Mouse (Mus musculus): Measurements from ENCODE around the gene Htra3. TPM values are rescaled to one million over a fixed set of nuclear protein-coding genes. Genes with fewer than 3 reads are reported as not detected.

Htra3 gene
- polyA plus RNA-seq, 1 experiment from 2014 or later: 17.2 TPM

DNA sequence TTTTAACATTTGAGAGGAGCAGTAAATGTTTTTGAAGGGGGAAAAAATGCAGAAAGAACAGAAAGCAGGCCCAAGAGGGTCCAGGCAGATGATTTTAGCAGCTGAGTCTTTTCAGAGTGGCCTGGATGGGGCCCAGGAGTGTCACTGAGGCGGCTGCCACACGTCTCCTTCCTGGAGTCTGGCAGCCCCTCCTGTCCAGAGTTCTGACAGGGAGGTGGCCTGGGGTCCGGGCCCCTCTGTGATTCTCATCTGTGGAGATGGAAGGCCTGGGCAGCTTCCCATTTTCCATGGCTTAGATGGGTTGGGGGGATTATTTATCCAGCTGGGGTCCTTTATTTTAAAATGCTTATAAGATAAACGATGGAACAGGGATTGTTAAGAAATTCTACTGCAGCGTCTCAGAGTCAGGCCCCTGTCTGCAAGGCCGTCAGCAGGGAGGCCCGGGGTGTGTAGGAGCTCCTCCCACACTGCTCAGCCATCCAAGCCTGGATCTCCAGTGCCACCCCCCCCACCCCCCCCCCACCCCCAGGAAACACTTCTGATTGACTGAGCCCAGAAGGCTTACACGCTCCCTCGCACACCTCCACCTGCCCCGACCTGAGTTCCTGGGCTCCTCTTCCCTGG is 37.5 kb downstream of the Htra3 start:
- no peaks in the 10 kb centered on the region for H3K36me3 ChIP-seq (ENCODE audit: control insufficient read depth, insufficient read depth)
- WGBS: 45% methylated on average over 10 of the region's 10 CpGs
- H3K4me3 ChIP-seq (ENCODE audit: low read length): no peak overlapping the region
- no peak overlapping the region; the same call in 1 of the 2 replicates for H3K27ac ChIP-seq (ENCODE audit: low read length)
- no peak overlapping the region for H3K4me2 ChIP-seq (ENCODE audit: low read depth, low read length)
- no peak for ATAC-seq (replicated peaks; ENCODE audit: extremely low read depth, insufficient read depth, low FRiP score)
- H3K4me1 ChIP-seq (ENCODE audit: control insufficient read depth, insufficient read depth, low read length): peaks cover 5% of the 10 kb centered on the region; the same call in 1 of the 2 replicates
- no peaks in the 10 kb centered on the region for H3K27me3 ChIP-seq (ENCODE audit: control insufficient read depth, insufficient read depth, low read length)
- no peaks in the 10 kb centered on the region for H3K9me3 ChIP-seq (replicated peaks; ENCODE audit: control insufficient read depth, low read length)
- H3K9ac ChIP-seq (ENCODE audit: low read length): no peak overlapping the region

- no peaks in the 10 kb centered on the region for H3K4me1 ChIP-seq (ENCODE audit: control insufficient read depth, insufficient read depth, low read length)
- H3K4me2 ChIP-seq (ENCODE audit: low read depth, low read length): no peak overlapping the region
- 43% methylated on average over 2 of the region's 2 CpGs for WGBS
- H3K27ac ChIP-seq (ENCODE audit: low read length): no peak overlapping the region
- no peak; the same call in 1 of the 2 replicates for ATAC-seq (replicated peaks; ENCODE audit: extremely low read depth, insufficient read depth, low FRiP score)
- no peaks in the 10 kb centered on the region for H3K9me3 ChIP-seq (replicated peaks; ENCODE audit: control insufficient read depth, low read length)
- no peak overlapping the region for H3K4me3 ChIP-seq (ENCODE audit: low read length)
- H3K27me3 ChIP-seq (ENCODE audit: control insufficient read depth, insufficient read depth, low read length): no peaks in the 10 kb centered on the region
- H3K36me3 ChIP-seq (ENCODE audit: control insufficient read depth, insufficient read depth): no peaks in the 10 kb centered on the region
- no peak overlapping the region for H3K9ac ChIP-seq (ENCODE audit: low read length)
Observed at GRCm38 (mm10) chr5:35636016-35636415, 43.6 kb downstream of the Htra3 start.

- H3K27ac ChIP-seq (ENCODE audit: low read length): no peak overlapping the region
- H3K27me3 ChIP-seq (ENCODE audit: control insufficient read depth, insufficient read depth, low read length): no peaks in the 10 kb centered on the region
- no peak overlapping the region for H3K4me2 ChIP-seq (ENCODE audit: low read depth, low read length)
- H3K4me1 ChIP-seq (ENCODE audit: control insufficient read depth, insufficient read depth, low read length): no peaks in the 10 kb centered on the region
- no peak for ATAC-seq (replicated peaks; ENCODE audit: extremely low read depth, insufficient read depth, low FRiP score)
- 70% methylated on average over 6 of the region's 6 CpGs for WGBS
- H3K9ac ChIP-seq (ENCODE audit: low read length): no peak overlapping the region
- no peak overlapping the region for H3K4me3 ChIP-seq (ENCODE audit: low read length)
- no peaks in the 10 kb centered on the region for H3K36me3 ChIP-seq (ENCODE audit: control insufficient read depth, insufficient read depth)
- no peaks in the 10 kb centered on the region for H3K9me3 ChIP-seq (replicated peaks; ENCODE audit: control insufficient read depth, low read length)
Observed at GRCm38 (mm10) chr5:35632841-35633240, 46.7 kb downstream of the Htra3 start.

DNA sequence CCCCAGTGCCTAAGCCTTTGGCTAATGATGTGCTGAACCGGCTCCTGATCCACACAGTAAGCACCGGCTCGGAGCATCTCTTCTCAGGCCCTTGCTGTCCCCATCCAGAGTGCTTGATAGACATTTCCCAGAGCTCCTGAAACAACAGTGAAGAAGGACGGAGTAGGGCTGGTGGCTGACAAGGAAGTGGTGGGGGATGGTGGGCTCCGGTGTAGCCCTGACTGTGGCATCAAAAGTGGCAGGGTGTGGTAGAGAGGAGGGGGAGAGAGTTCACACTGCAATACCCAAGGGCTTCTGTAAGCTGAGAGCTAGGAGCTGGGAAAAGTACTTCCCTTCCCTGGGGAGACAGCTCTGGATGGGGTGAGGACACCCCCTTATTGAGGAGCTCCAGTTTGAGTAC is 47.8 kb downstream of the Htra3 start:
- Histone ChIP-seq H3K4me1 (ENCODE audit: control insufficient read depth, insufficient read depth, low read length) (no peaks in the 10 kb centered on the region), H3K9ac (ENCODE audit: low read length) (no peak overlapping the region), H3K27me3 (ENCODE audit: control insufficient read depth, insufficient read depth, low read length) (no peaks in the 10 kb centered on the region), H3K4me3 (ENCODE audit: low read length) (no peak overlapping the region), H3K36me3 (ENCODE audit: control insufficient read depth, insufficient read depth) (no peaks in the 10 kb centered on the region), H3K27ac (ENCODE audit: low read length) (no peak overlapping the region), H3K4me2 (ENCODE audit: low read depth, low read length) (no peak overlapping the region), H3K9me3 (replicated peaks; ENCODE audit: control insufficient read depth, low read length) (no peaks in the 10 kb centered on the region)
- ATAC-seq (replicated peaks; ENCODE audit: extremely low read depth, insufficient read depth, low FRiP score): no peak
- 33% methylated on average over 5 of the region's 5 CpGs for WGBS

GRCm38 (mm10) chr5:35631224-35631623 is 48.4 kb downstream of the Htra3 start:
- ATAC-seq (replicated peaks; ENCODE audit: extremely low read depth, insufficient read depth, low FRiP score): no peak
- Histone ChIP-seq H3K36me3 (ENCODE audit: control insufficient read depth, insufficient read depth) (no peaks in the 10 kb centered on the region), H3K9me3 (replicated peaks; ENCODE audit: control insufficient read depth, low read length) (no peaks in the 10 kb centered on the region), H3K27me3 (ENCODE audit: control insufficient read depth, insufficient read depth, low read length) (no peaks in the 10 kb centered on the region), H3K4me1 (ENCODE audit: control insufficient read depth, insufficient read depth, low read length) (no peaks in the 10 kb centered on the region), H3K27ac (ENCODE audit: low read length) (no peak overlapping the region), H3K4me3 (ENCODE audit: low read length) (no peak overlapping the region), H3K9ac (ENCODE audit: low read length) (no peak overlapping the region), H3K4me2 (ENCODE audit: low read depth, low read length) (no peak overlapping the region)
- 79% methylated on average over 3 of the region's 3 CpGs for WGBS

DNA sequence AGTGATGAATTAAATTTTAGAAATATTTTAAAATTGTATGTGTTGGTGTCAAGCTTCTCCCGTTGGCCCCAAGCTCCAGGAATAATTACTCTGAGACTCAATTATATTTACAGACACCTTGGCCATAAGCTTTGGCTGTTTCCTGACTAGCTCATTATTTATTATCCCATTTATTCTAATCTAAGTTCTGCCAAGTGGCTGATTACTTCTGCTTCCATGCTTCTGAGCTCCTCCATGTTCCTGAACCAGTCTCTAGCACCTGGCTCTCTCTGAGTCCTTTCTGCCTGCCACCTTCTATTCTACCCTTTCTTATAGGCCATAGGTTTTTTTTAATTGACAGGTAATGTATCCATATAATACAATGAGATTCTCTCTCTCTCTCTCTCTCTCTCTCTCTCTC is 48.9 kb downstream of the Htra3 start:
- ATAC-seq (replicated peaks; ENCODE audit: extremely low read depth, insufficient read depth, low FRiP score): no peak
- no peaks in the 10 kb centered on the region for H3K36me3 ChIP-seq (ENCODE audit: control insufficient read depth, insufficient read depth)
- H3K4me3 ChIP-seq (ENCODE audit: low read length): no peak overlapping the region
- H3K4me1 ChIP-seq (ENCODE audit: control insufficient read depth, insufficient read depth, low read length): no peaks in the 10 kb centered on the region
- H3K9ac ChIP-seq (ENCODE audit: low read length): no peak overlapping the region
- no peak overlapping the region for H3K27ac ChIP-seq (ENCODE audit: low read length)
- 86% methylated on average over 1 of the region's 1 CpGs for WGBS
- H3K4me2 ChIP-seq (ENCODE audit: low read depth, low read length): no peak overlapping the region
- no peaks in the 10 kb centered on the region for H3K9me3 ChIP-seq (replicated peaks; ENCODE audit: control insufficient read depth, low read length)
- H3K27me3 ChIP-seq (ENCODE audit: control insufficient read depth, insufficient read depth, low read length): no peaks in the 10 kb centered on the region

- Histone ChIP-seq H3K4me1 (ENCODE audit: control insufficient read depth, insufficient read depth, low read length) (no peaks in the 10 kb centered on the region), H3K9me3 (replicated peaks; ENCODE audit: control insufficient read depth, low read length) (no peaks in the 10 kb centered on the region), H3K4me3 (ENCODE audit: low read length) (no peak overlapping the region), H3K27ac (ENCODE audit: low read length) (no peak overlapping the region), H3K9ac (ENCODE audit: low read length) (no peak overlapping the region), H3K36me3 (ENCODE audit: control insufficient read depth, insufficient read depth) (no peaks in the 10 kb centered on the region), H3K4me2 (ENCODE audit: low read depth, low read length) (no peak overlapping the region), H3K27me3 (ENCODE audit: control insufficient read depth, insufficient read depth, low read length) (no peaks in the 10 kb centered on the region)
- no peak for ATAC-seq (replicated peaks; ENCODE audit: extremely low read depth, insufficient read depth, low FRiP score)
Observed at GRCm38 (mm10) chr5:35629333-35629732, 50.2 kb downstream of the Htra3 start.

DNA sequence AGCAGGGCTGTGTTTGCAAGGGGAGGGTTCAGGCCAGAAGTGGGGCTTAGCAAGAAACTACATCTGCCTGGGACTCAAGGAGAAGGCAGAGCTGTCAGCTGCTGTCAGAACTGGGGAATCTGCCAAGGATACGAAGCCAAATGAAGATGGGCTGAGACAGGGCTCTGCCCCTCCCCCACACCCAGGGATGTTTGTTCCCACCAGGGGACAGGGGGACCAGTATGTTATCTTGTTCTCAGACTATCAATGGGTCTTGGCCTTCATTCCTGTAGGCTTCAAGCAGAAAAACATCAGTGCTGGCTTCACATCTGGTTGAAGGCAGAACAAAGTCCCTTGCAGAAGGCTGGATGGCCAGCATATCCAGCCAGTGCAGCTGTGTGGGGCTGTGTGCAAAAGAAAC is 50.9 kb downstream of the Htra3 start:
- no peaks in the 10 kb centered on the region for H3K27me3 ChIP-seq (ENCODE audit: control insufficient read depth, insufficient read depth, low read length)
- no peak for ATAC-seq (replicated peaks; ENCODE audit: extremely low read depth, insufficient read depth, low FRiP score)
- H3K4me2 ChIP-seq (ENCODE audit: low read depth, low read length): no peak overlapping the region
- no peaks in the 10 kb centered on the region for H3K4me1 ChIP-seq (ENCODE audit: control insufficient read depth, insufficient read depth, low read length)
- H3K36me3 ChIP-seq (ENCODE audit: control insufficient read depth, insufficient read depth): no peaks in the 10 kb centered on the region
- no peak overlapping the region for H3K9ac ChIP-seq (ENCODE audit: low read length)
- no peak overlapping the region for H3K27ac ChIP-seq (ENCODE audit: low read length)
- 54% methylated on average over 1 of the region's 1 CpGs for WGBS
- H3K4me3 ChIP-seq (ENCODE audit: low read length): no peak overlapping the region
- no peaks in the 10 kb centered on the region for H3K9me3 ChIP-seq (replicated peaks; ENCODE audit: control insufficient read depth, low read length)

DNA sequence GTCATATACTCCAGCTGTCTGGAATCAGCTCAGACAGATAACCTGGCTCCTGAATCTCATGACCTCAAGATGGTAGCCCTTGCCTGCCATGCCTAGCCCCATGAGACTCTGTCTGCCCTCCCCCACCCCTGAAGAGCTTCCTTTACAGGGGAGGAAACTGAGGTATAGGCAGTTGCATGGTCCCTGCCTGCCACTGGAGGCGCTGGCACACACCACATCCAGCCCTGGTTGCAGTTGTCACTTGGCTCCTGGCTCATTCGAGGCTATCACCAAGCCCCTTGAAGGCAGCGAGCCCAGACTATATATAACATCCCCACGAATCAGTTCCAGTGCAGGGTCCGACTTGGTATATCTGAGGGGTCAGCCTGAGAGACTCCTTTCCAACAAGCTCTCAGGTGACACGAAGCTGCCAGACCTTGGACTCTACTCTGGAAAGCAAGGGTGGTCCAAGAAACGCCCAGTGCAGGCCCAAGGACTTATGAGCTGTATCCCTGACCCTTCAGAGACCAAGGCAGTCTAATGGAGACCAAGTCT is 52.2 kb downstream of the Htra3 start:
- Histone ChIP-seq H3K27ac (ENCODE audit: low read length) (no peak overlapping the region), H3K27me3 (ENCODE audit: control insufficient read depth, insufficient read depth, low read length) (no peaks in the 10 kb centered on the region), H3K4me2 (ENCODE audit: low read depth, low read length) (no peak overlapping the region), H3K36me3 (ENCODE audit: control insufficient read depth, insufficient read depth) (no peaks in the 10 kb centered on the region), H3K9me3 (replicated peaks; ENCODE audit: control insufficient read depth, low read length) (no peaks in the 10 kb centered on the region), H3K4me3 (ENCODE audit: low read length) (no peak overlapping the region), H3K9ac (ENCODE audit: low read length) (no peak overlapping the region), H3K4me1 (ENCODE audit: control insufficient read depth, insufficient read depth, low read length) (no peaks in the 10 kb centered on the region)
- no peak for ATAC-seq (replicated peaks; ENCODE audit: extremely low read depth, insufficient read depth, low FRiP score)
- WGBS: 46% methylated on average over 7 of the region's 7 CpGs

Measured in heart, embryonic 16.5 days (tissue).